26 mouse cellular contexts compared by ENCODE assay signal in genomic region chr16:55345644-55346043, GRCm38 (mm10). TPM values are rescaled to one million over a fixed set of nuclear protein-coding genes. Genes with fewer than 3 reads are reported as not detected.
DNase-seq lines count a peak whose midpoint lies in the region; ATAC-seq and TF ChIP-seq lines count a peak whose summit lies in the region.
"Had no signal": no experiment of that assay in that cellular context is flagged by ENCODE, and none has a peak within 500 bp of the region (broad histone marks: within the 10 kb centered on the region; RNA-seq: fewer than 3 reads in every experiment).

No protein-coding gene starts in this region.

- dilution Hi-C loops in CH12.LX (cut with MboI; ENCODE audit: extremely low pct_ligation_motif_present, extremely low pct_unique_long_range_greater_than_20kb, low sequenced_read_pairs), result no loop called here

- no peaks in the 10 kb centered on the region for H3K4me1 ChIP-seq in kidney, adult 2 months (ENCODE audit: control insufficient read depth, insufficient read depth, low read length)
- H3K4me1 ChIP-seq in kidney, embryonic 15.5 days, result no peaks in the 10 kb centered on the region
- 0 out of 4 replicates have a peak, but pooled peaks cover 0 to 4% of the 10 kb centered on the region in 2 experiments for H3K4me1 ChIP-seq in CH12.LX (ENCODE audit: control insufficient read depth in 1 of 2, insufficient read depth in 2 of 2)
- no peaks in the 10 kb centered on the region for H3K4me1 ChIP-seq in intestine, embryonic 16.5 days (ENCODE audit: control insufficient read depth, insufficient read depth, low read length)
- no peaks in the 10 kb centered on the region for H3K4me1 ChIP-seq in forebrain, embryonic 10.5 days
- H3K4me1 ChIP-seq: embryonic facial prominence, embryonic 10.5 days; embryonic facial prominence, embryonic 12.5 days; forebrain, embryonic 12.5 days had no signal

- no peak for ATAC-seq in kidney, embryonic 15.5 days (replicated peaks; ENCODE audit: low FRiP score)
- ATAC-seq in intestine, embryonic 16.5 days, result 0 out of 2 replicates have a peak, but pooled peaks have one; percentile 46
- ATAC-seq: CD4-positive, CD25-positive, alpha-beta regulatory T cell, adult 4 months; forebrain, embryonic 14.5 days; forebrain, embryonic 16.5 days had no signal

- H3K36me3 ChIP-seq in kidney, adult 2 months (ENCODE audit: control insufficient read depth, insufficient read depth, low read length), result no peaks in the 10 kb centered on the region; the same call in 1 of the 2 replicates
- no peaks in the 10 kb centered on the region for H3K36me3 ChIP-seq in kidney, embryonic 15.5 days
- H3K36me3 ChIP-seq in CH12.LX (replicated peaks in 1 of 2; ENCODE audit: control insufficient read depth in 1 of 2, insufficient read depth in 1 of 2, low read length in 1 of 2), result no peaks in the 10 kb centered on the region
- no peaks in the 10 kb centered on the region for H3K36me3 ChIP-seq in intestine, embryonic 16.5 days (ENCODE audit: control insufficient read depth, insufficient read depth, low read length)
- no peaks in the 10 kb centered on the region for H3K36me3 ChIP-seq in forebrain, embryonic 10.5 days (replicated peaks)
- H3K36me3 ChIP-seq: embryonic facial prominence, embryonic 10.5 days; embryonic facial prominence, embryonic 12.5 days; forebrain, embryonic 12.5 days had no signal

- H3K79me2 ChIP-seq in CH12.LX (replicated peaks; ENCODE audit: control insufficient read depth, extremely low read depth, insufficient read depth, poor library complexity, severe bottlenecking), result no peaks in the 10 kb centered on the region

- DNase-seq in kidney, adult 2 months, result peak; percentile 10
- peak; percentile 2 for DNase-seq in A20 (ENCODE audit: low read depth, low spot score)
- no peak for DNase-seq in CH12.LX (ENCODE audit: extremely low read depth)
- no peak for DNase-seq in yolk sac, embryonic 10.5 days (ENCODE audit: low spot score)
- DNase-seq in forebrain, embryonic 10.5 days (ENCODE audit: extremely low spot score, low spot score), result no peak
- DNase-seq: adrenal gland, adult 2 months; adrenal gland, postnatal 10 days; adrenal gland, postnatal 25 days; B cell, adult 2 months; cerebellum, adult 11 months; cerebellum, adult 18-20 months; cerebellum, adult 8-10 months; cerebellum, adult 9-11 months; cerebellum, postnatal 14 days; cerebellum, postnatal 36 days had no signal

- H3K9me3 ChIP-seq in kidney, embryonic 15.5 days (replicated peaks), result no peaks in the 10 kb centered on the region; the same call in 1 of the 2 replicates
- H3K9me3 ChIP-seq in CH12.LX (replicated peaks; ENCODE audit: low read length), result no peaks in the 10 kb centered on the region
- H3K9me3 ChIP-seq in intestine, embryonic 16.5 days (ENCODE audit: control insufficient read depth, low read length), result no peaks in the 10 kb centered on the region
- peaks cover 3% of the 10 kb centered on the region for H3K9me3 ChIP-seq in forebrain, embryonic 10.5 days
- H3K9me3 ChIP-seq: embryonic facial prominence, embryonic 10.5 days; embryonic facial prominence, embryonic 12.5 days; forebrain, embryonic 12.5 days had no signal

- H3K9ac ChIP-seq in kidney, embryonic 15.5 days, result no peak overlapping the region
- no peak overlapping the region for H3K9ac ChIP-seq in CH12.LX (ENCODE audit: insufficient read depth, low read depth)
- H3K9ac ChIP-seq in intestine, embryonic 16.5 days (ENCODE audit: low read depth, low read length), result no peak overlapping the region
- H3K9ac ChIP-seq: embryonic facial prominence, embryonic 12.5 days; forebrain, embryonic 12.5 days had no signal

- no peak for TF ChIP-seq RAD21 in CH12.LX (IDR thresholded peaks at IDR 0.05; ENCODE audit: low read depth, low read length)

- no peak overlapping the region for H3K4me3 ChIP-seq in kidney, adult 2 months (ENCODE audit: insufficient read depth, low read depth, low read length)
- H3K4me3 ChIP-seq in kidney, embryonic 15.5 days (replicated peaks), result no peak overlapping the region
- H3K4me3 ChIP-seq in CH12.LX (replicated peaks in 1 of 3; ENCODE audit: low read depth in 2 of 3, low read length in 2 of 3, poor library complexity in 1 of 3), result no peak overlapping the region
- H3K4me3 ChIP-seq in intestine, embryonic 16.5 days (ENCODE audit: low read length), result no peak overlapping the region
- no peak overlapping the region for H3K4me3 ChIP-seq in forebrain, embryonic 10.5 days
- H3K4me3 ChIP-seq: embryonic facial prominence, embryonic 10.5 days; embryonic facial prominence, embryonic 12.5 days; forebrain, embryonic 12.5 days had no signal

- no peak for TF ChIP-seq EP300 in CH12.LX (IDR thresholded peaks at IDR 0.05; ENCODE audit: low read length)

- TF ChIP-seq POLR2A in kidney, adult 2 months (IDR thresholded peaks at IDR 0.05; ENCODE audit: low read depth, low read length), result no peak
- no peak for TF ChIP-seq POLR2A in CH12.LX (IDR thresholded peaks at IDR 0.05; ENCODE audit: low read depth, low read length)

- no peak overlapping the region for H3K4me2 ChIP-seq in kidney, embryonic 15.5 days
- H3K4me2 ChIP-seq in CH12.LX (ENCODE audit: insufficient read depth, low read depth, poor library complexity, severe bottlenecking), result no peak overlapping the region
- no peak overlapping the region for H3K4me2 ChIP-seq in intestine, embryonic 16.5 days (ENCODE audit: low read depth, low read length)
- H3K4me2 ChIP-seq: embryonic facial prominence, embryonic 12.5 days; forebrain, embryonic 12.5 days had no signal

- TF ChIP-seq CTCF in kidney, adult 2 months (conservative IDR thresholded peaks at IDR 0.05; ENCODE audit: insufficient read depth, insufficient read length, low read depth, low read length), result no peak
- TF ChIP-seq CTCF in CH12.LX (conservative IDR thresholded peaks at IDR 0.05 in 1 of 2, IDR thresholded peaks at IDR 0.05 in 1 of 2; ENCODE audit: low read depth in 2 of 2, low read length in 2 of 2), result no peak

- no peaks in the 10 kb centered on the region for H3K27me3 ChIP-seq in kidney, adult 2 months (replicated peaks; ENCODE audit: control insufficient read depth, insufficient read depth, low read length)
- no peaks in the 10 kb centered on the region for H3K27me3 ChIP-seq in kidney, embryonic 15.5 days
- H3K27me3 ChIP-seq in CH12.LX (replicated peaks), result no peaks in the 10 kb centered on the region
- H3K27me3 ChIP-seq in intestine, embryonic 16.5 days (replicated peaks; ENCODE audit: control insufficient read depth, insufficient read depth, low read length), result no peaks in the 10 kb centered on the region
- H3K27me3 ChIP-seq in forebrain, embryonic 10.5 days (ENCODE audit: poor library complexity, severe bottlenecking), result no peaks in the 10 kb centered on the region
- H3K27me3 ChIP-seq: embryonic facial prominence, embryonic 12.5 days; forebrain, embryonic 12.5 days had no signal

- H3K27ac ChIP-seq in kidney, adult 2 months (ENCODE audit: insufficient read depth, low read depth, low read length), result no peak overlapping the region
- no peak overlapping the region for H3K27ac ChIP-seq in kidney, embryonic 15.5 days
- no peak overlapping the region for H3K27ac ChIP-seq in CH12.LX (ENCODE audit: insufficient read depth, low read depth)
- H3K27ac ChIP-seq in intestine, embryonic 16.5 days (ENCODE audit: low read length), result no peak overlapping the region
- H3K27ac ChIP-seq in forebrain, embryonic 10.5 days, result no peak overlapping the region
- H3K27ac ChIP-seq: embryonic facial prominence, embryonic 10.5 days; embryonic facial prominence, embryonic 12.5 days; forebrain, embryonic 12.5 days had no signal

- 58% methylated on average over 3 of the region's 3 CpGs for WGBS in kidney, adult 2 months
- WGBS in kidney, embryonic 15.5 days, result 70% methylated on average over 3 of the region's 3 CpGs
- WGBS in intestine, embryonic 16.5 days, result 61% methylated on average over 3 of the region's 3 CpGs
- 90% methylated on average over 3 of the region's 3 CpGs for WGBS in forebrain, embryonic 10.5 days

- in situ Hi-C loops in CH12.LX (cut with MboI; ENCODE audit: low pct_ligation_motif_present, low pct_unique_long_range_greater_than_20kb, low sequenced_read_pairs), result no loop called here

TF ChIP-seq in CH12.LX, 34 proteins besides CTCF, POLR2A, EP300 and RAD21:
- TF ChIP-seq KAT2A (IDR thresholded peaks at IDR 0.05; ENCODE audit: insufficient replicate concordance, low read length) (no peak), MAFK (IDR thresholded peaks at IDR 0.05; ENCODE audit: insufficient replicate concordance, low read length) (peak; percentile 77)
TF ChIP-seq in CH12.LX: peak in this region for 1.

RNA-seq across cellular contexts. Expression of gene Zpld1, which starts 47.9 kb away (rescaled TPM):
- 0.81 and 0.87 TPM in 2 replicates for polyA plus RNA-seq in kidney, adult 2 months (2012; rRNA removed)
- polyA plus RNA-seq in kidney, embryonic 15.5 days (2015; fragmentation: Nextera tagmentation; extraction: Ambion mirVana), result 0.40 and 0.44 TPM in 2 replicates
- total RNA-seq in CH12.LX (2012; rRNA removed) (not detected in 2 replicates), CH12.LX (2014; rRNA removed) (not detected in 2 replicates)
- polyA plus RNA-seq in CH12.LX (2012; ENCODE audit: insufficient read length, low read depth), result not detected in 2 replicates
- 0.06 and 0.15 TPM in 2 replicates for polyA plus RNA-seq in intestine, embryonic 16.5 days (2015; fragmentation: Nextera tagmentation; extraction: Ambion mirVana)
- 0.12 TPM in 1 of 2 replicates, not detected in the other for polyA plus RNA-seq in forebrain, embryonic 10.5 days (2016; fragmentation: Nextera tagmentation; extraction: Ambion mirVana)
- total RNA-seq: adrenal gland, adult 2 months; adrenal gland, postnatal 10 days; adrenal gland, postnatal 25 days; common myeloid progenitor, adult 5-6 weeks; ES-E14; MEL had no signal
- polyA plus RNA-seq: adrenal gland, adult 2 months; CD4-positive, CD25-positive, alpha-beta regulatory T cell, adult 4 months had no signal

Comparison
In these comparisons a context has a peak if more than half of its experiments do, and no peak if none do; other contexts are left out.
1. DNase-seq: peak in kidney, adult 2 months (single experiment) and A20 (single experiment); none in CH12.LX (single experiment), yolk sac, embryonic 10.5 days (single experiment) and forebrain, embryonic 10.5 days (single experiment).